Mouse (Mus musculus) left cerebral cortex, postnatal 36 days (tissue): ENCODE data around the gene Pold1. TPM values are rescaled to one million over a fixed set of nuclear protein-coding genes. Genes with fewer than 3 reads are reported as not detected.

Experiments used
- DNase-seq, 2 experiments: peaks; one replicate each; pipeline ENCODE4 v3.0.0; 2021 to 2022; ENCODE audit warnings: low spot score in 2 of 2, mixed read lengths in 1 of 2
- intact Hi-C: fragments of 180-260 bp; cut with DNase I; formaldehyde crosslinking; loops from one replicate; pipeline ENCODE4 v1.15.1; 2025
- total RNA-seq, 2 experiments: library from RNA; stranded (reverse); gene quantifications; 2 replicates each; pipeline ENCODE4 v1.2.3; 2021

The Pold1 gene
- total RNA-seq, 2 experiments from 2014 or later, result 7.5 to 7.6 TPM

- intact Hi-C loops, result no loop called here
- no peak for DNase-seq
Observed at GRCm38 (mm10) chr7:44531207-44531606, 17.4 kb downstream of the Pold1 start.

- intact Hi-C loops, result no loop called here
- DNase-seq, result no peak
Observed at GRCm38 (mm10) chr7:44530507-44530906, 18.1 kb downstream of the Pold1 start.

GRCm38 (mm10) chr7:44529518-44529917 is 19.1 kb downstream of the Pold1 start:
- intact Hi-C loops, result no loop called here
- no peak for DNase-seq

- intact Hi-C loops, result no loop called here
- DNase-seq, result peak; percentile 74
Observed at GRCm38 (mm10) chr7:44527483-44528398, 20.9 kb downstream of the Pold1 start.

- no peak for DNase-seq
- intact Hi-C loops, result no loop called here
Observed at GRCm38 (mm10) chr7:44526414-44527154, 22.1 kb downstream of the Pold1 start.

GRCm38 (mm10) chr7:44525126-44525832 is 23.4 kb downstream of the Pold1 start:
- intact Hi-C loops, result no loop called here

GRCm38 (mm10) chr7:44524502-44524901 is 24.1 kb downstream of the Pold1 start, which contains the start of gene Mybpc2:
Gene Mybpc2 (minus strand): TSS chr7:44524656.
- intact Hi-C loops, result loop anchor here (5.0 kb wide), 1 partner anchor 128 kb away; no protein-coding TSS in a partner anchor
- no peak for DNase-seq

More at GRCm38 (mm10) chr7:44525126-44525832, 23.4 kb downstream of the Pold1 start:
- peak; percentile 43 to 44 for DNase-seq

GRCm38 (mm10) chr7:44523056-44523455 is 25.6 kb downstream of the Pold1 start:
- intact Hi-C loops, result loop anchor here (5.0 kb wide), 1 partner anchor 129 kb away; no protein-coding TSS in a partner anchor
- DNase-seq, result no peak

GRCm38 (mm10) chr7:44521710-44522109 is 26.9 kb downstream of the Pold1 start:
- DNase-seq, result no peak
- intact Hi-C loops, result loop anchor here (5.0 kb wide), 1 partner anchor 131 kb away; no protein-coding TSS in a partner anchor

GRCm38 (mm10) chr7:44520990-44521389 is 27.7 kb downstream of the Pold1 start:
- intact Hi-C loops, result loop anchor here (5.0 kb wide), 1 partner anchor 131 kb away; no protein-coding TSS in a partner anchor

GRCm38 (mm10) chr7:44519240-44519913 is 29.3 kb downstream of the Pold1 start:
- no peak for DNase-seq
- intact Hi-C loops, result no loop called here

More at GRCm38 (mm10) chr7:44520990-44521389, 27.7 kb downstream of the Pold1 start:
- no peak for DNase-seq

- intact Hi-C loops, result no loop called here
- DNase-seq, result no peak
Observed at GRCm38 (mm10) chr7:44507491-44507890, 41.2 kb downstream of the Pold1 start.

- intact Hi-C loops, result loop anchor here (2.0 kb wide), 1 partner anchor 49 kb away; no protein-coding TSS in a partner anchor
- peak; percentile 63 to 76 for DNase-seq
Observed at GRCm38 (mm10) chr7:44501563-44502115, 47.0 kb downstream of the Pold1 start.

GRCm38 (mm10) chr7:44500046-44500445 is 48.6 kb downstream of the Pold1 start:
- intact Hi-C loops, result loop anchor here (2.0 kb wide), 1 partner anchor 51 kb away; no protein-coding TSS in a partner anchor
- no peak for DNase-seq

GRCm38 (mm10) chr7:44498922-44499321 is 49.7 kb downstream of the Pold1 start:
- DNase-seq, result no peak
- intact Hi-C loops, result no loop called here

GRCm38 (mm10) chr7:44497361-44498055 is 51.1 kb downstream of the Pold1 start:
- no peak for DNase-seq
- intact Hi-C loops, result no loop called here

GRCm38 (mm10) chr7:44496771-44497109 is 51.9 kb downstream of the Pold1 start:
- intact Hi-C loops, result no loop called here
- no peak for DNase-seq
